11 mouse cellular contexts compared by ENCODE assay signal in genomic region chr12:116968215-116968939, GRCm38 (mm10).
DNase-seq lines count a peak whose midpoint lies in the region; ATAC-seq and TF ChIP-seq lines count a peak whose summit lies in the region.
"Had no signal": no experiment of that assay in that cellular context is flagged by ENCODE, and none has a peak within 500 bp of the region (broad histone marks: within the 10 kb centered on the region; RNA-seq: fewer than 3 reads in every experiment).

No protein-coding gene starts in this region.

- no peaks in the 10 kb centered on the region for H3K79me2 ChIP-seq in heart, adult 2 months (replicated peaks; ENCODE audit: control insufficient read depth, insufficient read depth, low read length)

- H3K9me3 ChIP-seq in forebrain, embryonic 12.5 days, result no peaks in the 10 kb centered on the region
- H3K9me3 ChIP-seq in forebrain, embryonic 11.5 days (ENCODE audit: control insufficient read depth, low read length), result no peaks in the 10 kb centered on the region

- H3K9ac ChIP-seq in forebrain, embryonic 12.5 days, result no peak overlapping the region
- no peak overlapping the region for H3K9ac ChIP-seq in forebrain, embryonic 11.5 days (ENCODE audit: low read length)
- H3K9ac ChIP-seq in heart, adult 2 months (ENCODE audit: low read depth, low read length), result no peak overlapping the region
- H3K9ac ChIP-seq: liver, embryonic 14.5 days had no signal

- WGBS in forebrain, embryonic 12.5 days, result 59% methylated on average over 8 of the region's 8 CpGs
- 58% methylated on average over 8 of the region's 8 CpGs for WGBS in forebrain, embryonic 11.5 days
- 68% methylated on average over 8 of the region's 8 CpGs for WGBS in heart, adult 2 months

- H3K36me3 ChIP-seq in forebrain, embryonic 12.5 days (replicated peaks), result no peaks in the 10 kb centered on the region
- H3K36me3 ChIP-seq in forebrain, embryonic 11.5 days (ENCODE audit: control insufficient read depth, insufficient read depth, low read length), result no peaks in the 10 kb centered on the region
- H3K36me3 ChIP-seq in heart, adult 2 months (ENCODE audit: control insufficient read depth, insufficient read depth, low read length), result no peaks in the 10 kb centered on the region

- no peak for TF ChIP-seq CTCF in heart, adult 2 months (IDR thresholded peaks at IDR 0.05)

- intact Hi-C loops in heart, adult 2 months (cut with DNase I), result no loop called here

- TF ChIP-seq POLR2A in heart, adult 2 months (IDR thresholded peaks at IDR 0.05; ENCODE audit: insufficient read depth, low read depth, low read length), result no peak

- no peak overlapping the region for H3K4me3 ChIP-seq in forebrain, embryonic 12.5 days (replicated peaks)
- no peak overlapping the region for H3K4me3 ChIP-seq in forebrain, embryonic 11.5 days (ENCODE audit: low read depth, low read length)
- H3K4me3 ChIP-seq in heart, adult 2 months, result no peak overlapping the region

- ATAC-seq in forebrain, embryonic 12.5 days (ENCODE audit: low FRiP score), result peak; percentile 73
- ATAC-seq in forebrain, embryonic 11.5 days (replicated peaks; ENCODE audit: low FRiP score), result no peak

- peaks cover 11% of the 10 kb centered on the region; the same call in 1 of the 2 replicates for H3K4me1 ChIP-seq in forebrain, embryonic 12.5 days
- peaks cover 4% of the 10 kb centered on the region; the same call in 1 of the 2 replicates for H3K4me1 ChIP-seq in forebrain, embryonic 11.5 days (replicated peaks; ENCODE audit: control insufficient read depth, insufficient read depth, low read length)
- no peaks in the 10 kb centered on the region; the same call in 1 of the 2 replicates for H3K4me1 ChIP-seq in heart, adult 2 months (ENCODE audit: control insufficient read depth, insufficient read depth, low read length)

- H3K27me3 ChIP-seq in forebrain, embryonic 12.5 days, result no peaks in the 10 kb centered on the region
- H3K27me3 ChIP-seq in forebrain, embryonic 11.5 days (ENCODE audit: control insufficient read depth, insufficient read depth, low read length), result no peaks in the 10 kb centered on the region
- H3K27me3 ChIP-seq in heart, adult 2 months (ENCODE audit: control insufficient read depth, insufficient read depth, low read length), result no peaks in the 10 kb centered on the region

- no peak overlapping the region for H3K4me2 ChIP-seq in forebrain, embryonic 12.5 days
- no peak overlapping the region for H3K4me2 ChIP-seq in forebrain, embryonic 11.5 days (ENCODE audit: low read depth, low read length, severe bottlenecking)

- no peak overlapping the region for H3K27ac ChIP-seq in forebrain, embryonic 12.5 days
- no peak overlapping the region for H3K27ac ChIP-seq in forebrain, embryonic 11.5 days (ENCODE audit: low read depth, low read length)
- no peak overlapping the region for H3K27ac ChIP-seq in heart, adult 2 months
- H3K27ac ChIP-seq: liver, embryonic 14.5 days; stomach, postnatal 0 days had no signal

- no peak for DNase-seq in forebrain, embryonic 11.5 days (ENCODE audit: low spot score)
- peak; percentile 12 for DNase-seq in right cerebral cortex, adult 18-20 months
- no peak for DNase-seq in right cerebral cortex, postnatal 14 days
- DNase-seq in mesoderm, embryonic 11.5 days (ENCODE audit: low read depth, low spot score), result peak; percentile 27
- no peak for DNase-seq in liver
- no peak for DNase-seq in heart, adult 2 months
- DNase-seq in spleen, postnatal 4 days (ENCODE audit: low spot score in 2 of 2), result no peak
- DNase-seq: kidney, adult 18-20 months had no signal

- no peak for TF ChIP-seq EP300 in heart, adult 2 months (IDR thresholded peaks at IDR 0.05; ENCODE audit: insufficient read depth, low read depth, low read length)

Comparison
In these comparisons a context has a peak if more than half of its experiments do, and no peak if none do; other contexts are left out.
1. DNase-seq: peak in right cerebral cortex, adult 18-20 months (single experiment) and mesoderm, embryonic 11.5 days (single experiment); none in forebrain, embryonic 11.5 days (single experiment), right cerebral cortex, postnatal 14 days (single experiment), liver (single experiment), heart, adult 2 months (0 of 2) and spleen, postnatal 4 days (0 of 2).